Mouse (Mus musculus) limb, embryonic 11.5 days (tissue): ENCODE data around the gene Scaf4. TPM values are rescaled to one million over a fixed set of nuclear protein-coding genes. Genes with fewer than 3 reads are reported as not detected.

ENCODE experiments used
- ATAC-seq: fragments of 200-750 bp; cut with Nextera tagmentation; 2 replicates; pipeline ENCODE4 v1.8.0; 2017; ENCODE audit warnings: low read depth; ENCODE audit not compliant: insufficient number of reproducible peaks, low FRiP score, low TSS enrichment
- DNase-seq: peaks from one replicate; pipeline ENCODE4 v3.0.0-alpha.2; 2015; ENCODE audit warnings: low spot score
- H3K27ac ChIP-seq: fragments of 300-500 bp; sonication (generic); replicated peaks from 2 replicates; pipeline ENCODE4 v1.5.1; 2014; ENCODE audit warnings: low read depth, mild to moderate bottlenecking, low read length
- H3K27me3 ChIP-seq: fragments of 300-500 bp; sonication (generic); 2 replicates; pipeline ENCODE4 v1.6.1; 2014; ENCODE audit warnings: mild to moderate bottlenecking, low read length, mixed read lengths; ENCODE audit not compliant: control insufficient read depth, insufficient read depth
- H3K36me3 ChIP-seq: fragments of 300-500 bp; sonication (generic); 2 replicates; pipeline ENCODE4 v1.6.1; 2014; ENCODE audit warnings: mild to moderate bottlenecking, low read length, moderate library complexity, mixed read lengths; ENCODE audit not compliant: control insufficient read depth, insufficient read depth
- H3K4me1 ChIP-seq: fragments of 300-500 bp; sonication (generic); 2 replicates; pipeline ENCODE4 v1.6.1; 2014; ENCODE audit warnings: low read length, mixed read lengths; ENCODE audit not compliant: control insufficient read depth, insufficient read depth
- H3K4me2 ChIP-seq: fragments of 300-500 bp; sonication (generic); 2 replicates; pipeline ENCODE4 v1.6.1; 2014; ENCODE audit warnings: low read depth, mild to moderate bottlenecking, moderate library complexity; ENCODE audit not compliant: severe bottlenecking
- H3K4me3 ChIP-seq: fragments of 300-500 bp; sonication (generic); 2 replicates; pipeline ENCODE4 v1.5.1; 2014; ENCODE audit warnings: low read depth, low read length
- H3K9ac ChIP-seq: fragments of 300-500 bp; sonication (generic); 2 replicates; pipeline ENCODE4 v1.6.1; 2014; ENCODE audit warnings: mild to moderate bottlenecking, low read length
- H3K9me3 ChIP-seq: fragments of 300-500 bp; sonication (generic); 2 replicates; pipeline ENCODE4 v1.6.1; 2016; ENCODE audit warnings: low read length; ENCODE audit not compliant: control insufficient read depth
- WGBS: fragments of 180-500 bp; shearing (Covaris S2); extraction: QIAGEN DNeasy Blood & Tissue Kit; methylation state at CpG from one replicate; pipeline ENCODE4 v1.1.7; 2014; 5-methylcytosine and 5-hydroxymethylcytosine counted together
- polyA plus RNA-seq: library from polyadenylated mRNA; unstranded; fragments of >200 nt; fragmentation: Nextera tagmentation; extraction: Ambion mirVana; gene quantifications from 2 replicates; pipeline ENCODE4 v1.2.1, GENCODE M21; 2014

Gene Scaf4
- 35.2 and 42.0 TPM in 2 replicates for polyA plus RNA-seq

GRCm38 (mm10) chr16:90283905-90284891 is at the start of gene Scaf4:
Gene Scaf4 (minus strand): TSS chr16:90284503.
- Histone ChIP-seq H3K27me3 (no peaks in the 10 kb centered on the region), H3K9me3 (no peaks in the 10 kb centered on the region), H3K4me3 (peak within 1 kb of the TSS; percentile 94), H3K4me2 (peak within 1 kb of the TSS; percentile 90), H3K27ac (peak within 1 kb of the TSS; percentile 89), H3K36me3 (no peaks in the 10 kb centered on the region), H3K4me1 (peaks cover 17% of the 10 kb centered on the region), H3K9ac (peak within 1 kb of the TSS; percentile 95)
- peak; percentile 96 for DNase-seq
- WGBS = under 1% methylated on average over 108 of the region's 123 CpGs
- peak; percentile 96 for ATAC-seq

- Histone ChIP-seq H3K4me1 (no peaks in the 10 kb centered on the region), H3K4me3 (no peak overlapping the region), H3K4me2 (no peak overlapping the region), H3K9ac (no peak overlapping the region), H3K27ac (no peak overlapping the region), H3K9me3 (no peaks in the 10 kb centered on the region), H3K36me3 (no peaks in the 10 kb centered on the region), H3K27me3 (no peaks in the 10 kb centered on the region)
- DNase-seq (no peak), ATAC-seq (no peak)
- 66% methylated on average over 6 of the region's 6 CpGs for WGBS
Measured at GRCm38 (mm10) chr16:90332553-90332952, 48.2 kb upstream of the Scaf4 start.

GRCm38 (mm10) chr16:90330979-90331378 is 46.7 kb upstream of the Scaf4 start:
- no peak overlapping the region for H3K27ac ChIP-seq
- 95% methylated on average over 6 of the region's 6 CpGs for WGBS
- no peaks in the 10 kb centered on the region for H3K27me3 ChIP-seq
- no peaks in the 10 kb centered on the region for H3K36me3 ChIP-seq
- no peaks in the 10 kb centered on the region for H3K4me1 ChIP-seq
- H3K4me2 ChIP-seq = no peak overlapping the region
- H3K9me3 ChIP-seq = no peaks in the 10 kb centered on the region
- no peak overlapping the region for H3K4me3 ChIP-seq
- H3K9ac ChIP-seq = no peak overlapping the region
- DNase-seq (no peak), ATAC-seq (no peak)

GRCm38 (mm10) chr16:90329511-90329910 is 45.2 kb upstream of the Scaf4 start:
- no peak overlapping the region for H3K9ac ChIP-seq
- H3K4me1 ChIP-seq = no peaks in the 10 kb centered on the region
- H3K27ac ChIP-seq = no peak overlapping the region
- 80% methylated on average over 8 of the region's 8 CpGs for WGBS
- no peak for DNase-seq
- H3K36me3 ChIP-seq = no peaks in the 10 kb centered on the region
- H3K9me3 ChIP-seq = no peaks in the 10 kb centered on the region
- H3K4me2 ChIP-seq = no peak overlapping the region
- H3K4me3 ChIP-seq = no peak overlapping the region
- ATAC-seq = no peak
- H3K27me3 ChIP-seq = no peaks in the 10 kb centered on the region

- ATAC-seq (peak; percentile 35; the same call in 1 of the 2 replicates), DNase-seq (peak; percentile 90)
- no peaks in the 10 kb centered on the region for H3K9me3 ChIP-seq
- H3K9ac ChIP-seq = no peak overlapping the region
- WGBS = 28% methylated on average over 8 of the region's 8 CpGs
- H3K36me3 ChIP-seq = no peaks in the 10 kb centered on the region
- no peak overlapping the region for H3K4me2 ChIP-seq
- H3K4me3 ChIP-seq = no peak overlapping the region
- H3K27ac ChIP-seq = no peak overlapping the region
- H3K27me3 ChIP-seq = no peaks in the 10 kb centered on the region
- H3K4me1 ChIP-seq = no peaks in the 10 kb centered on the region
Measured at GRCm38 (mm10) chr16:90322850-90323528, 38.7 kb upstream of the Scaf4 start.

- no peaks in the 10 kb centered on the region for H3K27me3 ChIP-seq
- ATAC-seq = no peak
- 81% methylated on average over 7 of the region's 7 CpGs for WGBS
- H3K36me3 ChIP-seq = no peaks in the 10 kb centered on the region
- no peak overlapping the region for H3K4me3 ChIP-seq
- DNase-seq = no peak
- no peak overlapping the region for H3K27ac ChIP-seq
- H3K4me1 ChIP-seq = no peaks in the 10 kb centered on the region
- no peaks in the 10 kb centered on the region for H3K9me3 ChIP-seq
- no peak overlapping the region for H3K9ac ChIP-seq
- H3K4me2 ChIP-seq = no peak overlapping the region
Measured at GRCm38 (mm10) chr16:90319321-90319720, 35.0 kb upstream of the Scaf4 start.

- Histone ChIP-seq H3K27me3 (no peaks in the 10 kb centered on the region), H3K9me3 (no peaks in the 10 kb centered on the region), H3K9ac (no peak overlapping the region), H3K4me1 (no peaks in the 10 kb centered on the region), H3K27ac (no peak overlapping the region), H3K4me2 (no peak overlapping the region), H3K36me3 (no peaks in the 10 kb centered on the region), H3K4me3 (no peak overlapping the region)
- ATAC-seq (no peak), DNase-seq (no peak)
- 53% methylated on average over 12 of the region's 12 CpGs for WGBS
Measured at GRCm38 (mm10) chr16:90318372-90318926, 34.1 kb upstream of the Scaf4 start.

GRCm38 (mm10) chr16:90317777-90318176 is 33.5 kb upstream of the Scaf4 start:
- ATAC-seq (no peak), DNase-seq (no peak)
- no peaks in the 10 kb centered on the region for H3K9me3 ChIP-seq
- no peak overlapping the region for H3K27ac ChIP-seq
- H3K27me3 ChIP-seq = no peaks in the 10 kb centered on the region
- no peaks in the 10 kb centered on the region for H3K4me1 ChIP-seq
- WGBS = 82% methylated on average over 4 of the region's 4 CpGs
- H3K36me3 ChIP-seq = no peaks in the 10 kb centered on the region
- H3K4me2 ChIP-seq = no peak overlapping the region
- no peak overlapping the region for H3K4me3 ChIP-seq
- no peak overlapping the region for H3K9ac ChIP-seq
